Mouse (Mus musculus) midbrain, embryonic 14.5 days (tissue): ENCODE measurements around the gene Lcn4. TPM values are rescaled to one million over a fixed set of nuclear protein-coding genes. Genes with fewer than 3 reads are reported as not detected.

Experiments used
- ATAC-seq: fragments of 200-750 bp; cut with Nextera tagmentation; 2 replicates; pipeline ENCODE4 v1.8.0; 2017; ENCODE audit warnings: moderate number of reproducible peaks, moderate library complexity; ENCODE audit not compliant: low FRiP score, low TSS enrichment
- DNase-seq: peaks from one replicate; pipeline ENCODE4 v3.0.0-alpha.2; 2015
- H3K27ac ChIP-seq: fragments of 300-500 bp; sonication (generic); replicated peaks from 2 replicates; pipeline ENCODE4 v1.5.1; 2014; ENCODE audit warnings: mild to moderate bottlenecking, low read depth, low read length, moderate library complexity
- H3K27me3 ChIP-seq: fragments of 300-500 bp; sonication (generic); 2 replicates; pipeline ENCODE4 v1.6.1; 2014; ENCODE audit warnings: low read length, control low read depth, mixed read lengths; ENCODE audit not compliant: control insufficient read depth, insufficient read depth
- H3K36me3 ChIP-seq: fragments of 300-500 bp; sonication (generic); 2 replicates; pipeline ENCODE4 v1.6.1; 2014; ENCODE audit warnings: low read length, control low read depth; ENCODE audit not compliant: control insufficient read depth, insufficient read depth
- H3K4me1 ChIP-seq: fragments of 300-500 bp; sonication (generic); 2 replicates; pipeline ENCODE4 v1.6.1; 2014; ENCODE audit warnings: mild to moderate bottlenecking, antibody characterized with exemption, low read length, control low read depth; ENCODE audit not compliant: control insufficient read depth, insufficient read depth
- H3K4me2 ChIP-seq: fragments of 300-500 bp; sonication (generic); 2 replicates; pipeline ENCODE4 v1.6.1; 2014; ENCODE audit warnings: mild to moderate bottlenecking, low read length, moderate library complexity
- H3K4me3 ChIP-seq: fragments of 300-500 bp; sonication (generic); replicated peaks from 2 replicates; pipeline ENCODE4 v1.5.1; 2014; ENCODE audit warnings: low read depth, low read length
- H3K9ac ChIP-seq: fragments of 300-500 bp; sonication (generic); replicated peaks from 2 replicates; pipeline ENCODE4 v1.6.1; 2014; ENCODE audit warnings: mild to moderate bottlenecking, low read length, moderate library complexity
- H3K9me3 ChIP-seq: fragments of 300-500 bp; sonication (generic); 2 replicates; pipeline ENCODE4 v1.6.1; 2016; ENCODE audit warnings: low read length, control low read depth, mixed read lengths; ENCODE audit not compliant: control insufficient read depth
- WGBS: fragments of 180-500 bp; shearing (Covaris S2); extraction: QIAGEN DNeasy Blood & Tissue Kit; methylation state at CpG from one replicate; pipeline ENCODE4 v1.1.7; 2014; 5-methylcytosine and 5-hydroxymethylcytosine counted together
- polyA plus RNA-seq: library from polyadenylated mRNA; unstranded; fragments of >200 nt; fragmentation: Nextera tagmentation; extraction: Ambion mirVana; gene quantifications from 2 replicates; pipeline ENCODE4 v1.2.1, GENCODE M21; 2014

Gene Lcn4
- polyA plus RNA-seq, 1 experiment from 2014 or later, result not detected

- peaks cover 7% of the 10 kb centered on the region; the same call in 1 of the 2 replicates for H3K36me3 ChIP-seq
- peak; percentile 98 for DNase-seq
- H3K27ac ChIP-seq, result peak within 1 kb of the TSS; percentile 85
- WGBS, result 1% methylated on average over 70 of the region's 70 CpGs
- peaks cover 34% of the 10 kb centered on the region for H3K4me1 ChIP-seq
- H3K4me3 ChIP-seq, result peak within 1 kb of the TSS; percentile 68
- peak; percentile 82 for ATAC-seq
- H3K4me2 ChIP-seq, result peak within 1 kb of the TSS; percentile 80
- peak within 1 kb of the TSS; percentile 94 for H3K9ac ChIP-seq
- H3K27me3 ChIP-seq, result no peaks in the 10 kb centered on the region
- no peaks in the 10 kb centered on the region for H3K9me3 ChIP-seq
Measured at GRCm38 (mm10) chr2:26627921-26628739, 43.0 kb downstream of the Lcn4 start, which contains the start of gene Fam69b. TSS of gene Fam69b (plus strand) at chr2:26628457.

GRCm38 (mm10) chr2:26626081-26626480, 45.0 kb downstream of the Lcn4 start:
- no peak overlapping the region for H3K9ac ChIP-seq
- DNase-seq (no peak), ATAC-seq (no peak)
- H3K27me3 ChIP-seq, result no peaks in the 10 kb centered on the region
- no peak overlapping the region for H3K4me3 ChIP-seq
- no peaks in the 10 kb centered on the region for H3K9me3 ChIP-seq
- H3K36me3 ChIP-seq, result no peaks in the 10 kb centered on the region
- 63% methylated on average over 3 of the region's 3 CpGs for WGBS
- H3K4me1 ChIP-seq, result peaks cover 25% of the 10 kb centered on the region
- H3K4me2 ChIP-seq, result no peak overlapping the region
- H3K27ac ChIP-seq, result no peak overlapping the region

GRCm38 (mm10) chr2:26625419-26625818, 45.7 kb downstream of the Lcn4 start:
- no peak overlapping the region for H3K4me2 ChIP-seq
- no peak overlapping the region for H3K9ac ChIP-seq
- H3K4me1 ChIP-seq, result peaks cover 19% of the 10 kb centered on the region
- ATAC-seq, result no peak
- H3K4me3 ChIP-seq, result no peak overlapping the region
- WGBS, result 87% methylated on average over 3 of the region's 3 CpGs
- no peak overlapping the region for H3K27ac ChIP-seq
- no peaks in the 10 kb centered on the region for H3K36me3 ChIP-seq
- no peaks in the 10 kb centered on the region for H3K27me3 ChIP-seq
- DNase-seq, result no peak
- no peaks in the 10 kb centered on the region for H3K9me3 ChIP-seq

- WGBS, result 70% methylated on average over 5 of the region's 5 CpGs
- Histone ChIP-seq H3K4me1 (peaks cover 4% of the 10 kb centered on the region; the same call in 1 of the 2 replicates), H3K9me3 (no peaks in the 10 kb centered on the region), H3K27ac (no peak overlapping the region), H3K27me3 (no peaks in the 10 kb centered on the region), H3K4me3 (no peak overlapping the region), H3K36me3 (no peaks in the 10 kb centered on the region), H3K9ac (no peak overlapping the region), H3K4me2 (no peak overlapping the region)
- no peak for ATAC-seq
- DNase-seq, result peak; percentile 44
Measured at GRCm38 (mm10) chr2:26622984-26623383, 48.1 kb downstream of the Lcn4 start.

GRCm38 (mm10) chr2:26621246-26621645, 49.8 kb downstream of the Lcn4 start:
- Histone ChIP-seq H3K27ac (no peak overlapping the region), H3K27me3 (no peaks in the 10 kb centered on the region), H3K4me1 (no peaks in the 10 kb centered on the region), H3K36me3 (no peaks in the 10 kb centered on the region), H3K4me3 (no peak overlapping the region), H3K9me3 (no peaks in the 10 kb centered on the region), H3K9ac (no peak overlapping the region), H3K4me2 (no peak overlapping the region)
- ATAC-seq (no peak), DNase-seq (no peak)
- WGBS, result 48% methylated on average over 2 of the region's 2 CpGs

GRCm38 (mm10) chr2:26617928-26618327, 53.2 kb downstream of the Lcn4 start:
- Histone ChIP-seq H3K36me3 (no peaks in the 10 kb centered on the region), H3K27me3 (no peaks in the 10 kb centered on the region), H3K4me2 (no peak overlapping the region), H3K4me1 (no peaks in the 10 kb centered on the region), H3K27ac (no peak overlapping the region), H3K4me3 (no peak overlapping the region), H3K9ac (no peak overlapping the region), H3K9me3 (no peaks in the 10 kb centered on the region)
- 58% methylated on average over 7 of the region's 7 CpGs for WGBS
- DNase-seq (no peak), ATAC-seq (no peak)

Other genes starting within 250 kb of the Lcn4 start
- gene Sec16a, start 226.1 kb downstream of the Lcn4 start, polyA plus RNA-seq, result 24.3 and 32.4 TPM in 2 replicates
- 22.0 and 33.9 TPM in 2 replicates for gene Notch1, start 154.6 kb downstream of the Lcn4 start, polyA plus RNA-seq
- 36.7 and 51.1 TPM in 2 replicates for gene Egfl7, start 91.3 kb downstream of the Lcn4 start, polyA plus RNA-seq
- gene Gm20532, start 84.6 kb downstream of the Lcn4 start, polyA plus RNA-seq, result not detected in 2 replicates
- 1.8 and 3.8 TPM in 2 replicates for gene Agpat2, start 66.9 kb downstream of the Lcn4 start, polyA plus RNA-seq
- gene Fam69b, start 42.8 kb downstream of the Lcn4 start, polyA plus RNA-seq, result 123 and 160 TPM in 2 replicates
- not detected in 2 replicates for gene Abo, start 193.7 kb upstream of the Lcn4 start, polyA plus RNA-seq
- gene Surf6, start 231.6 kb upstream of the Lcn4 start, polyA plus RNA-seq, result 16.6 and 20.4 TPM in 2 replicates
- gene Med22, start 239.4 kb upstream of the Lcn4 start, polyA plus RNA-seq, result 135 and 139 TPM in 2 replicates
- gene Rpl7a, start 239.5 kb upstream of the Lcn4 start, polyA plus RNA-seq, result 522 and 541 TPM in 2 replicates
- gene Surf2, start 245.1 kb upstream of the Lcn4 start, polyA plus RNA-seq, result 48.7 and 59.9 TPM in 2 replicates
- 69.4 and 91.4 TPM in 2 replicates for gene Surf1, start 245.2 kb upstream of the Lcn4 start, polyA plus RNA-seq